Mouse (Mus musculus) CH12.LX (cell line): Measurements from ENCODE around the gene Iqgap3. TPM values are rescaled to one million over a fixed set of nuclear protein-coding genes. Genes with fewer than 3 reads are reported as not detected.

Source experiments
- DNase-seq: peaks from one replicate; pipeline ENCODE4 v3.0.0-alpha.2; 2013; ENCODE audit errors: extremely low read depth
- H3K27ac ChIP-seq: 2 replicates; pipeline ENCODE4 v1.5.1; 2012; ENCODE audit warnings: low read depth, mild to moderate bottlenecking, control low read depth, moderate library complexity; ENCODE audit not compliant: insufficient read depth
- H3K27me3 ChIP-seq: replicated peaks from 2 replicates; pipeline ENCODE3; 2012; ENCODE audit warnings: inconsistent platforms
- H3K36me3 ChIP-seq, 2 experiments: replicated peaks in 1 of 2; 2 replicates each; pipeline versions ENCODE3 to v1.6.1; 2012; ENCODE audit warnings: inconsistent platforms in 1 of 2, low read length in 1 of 2, mild to moderate bottlenecking in 1 of 2, mixed read lengths in 1 of 2, moderate library complexity in 1 of 2; ENCODE audit not compliant: control insufficient read depth in 1 of 2, insufficient read depth in 1 of 2
- H3K4me1 ChIP-seq, 2 experiments: 2 replicates each; pipeline ENCODE4 v1.6.1; 2012; ENCODE audit warnings: inconsistent platforms in 1 of 2, moderate library complexity in 1 of 2; ENCODE audit not compliant: insufficient read depth in 2 of 2, control insufficient read depth in 1 of 2
- H3K4me2 ChIP-seq: 2 replicates; pipeline ENCODE4 v1.6.1; 2012; ENCODE audit warnings: low read depth, mild to moderate bottlenecking, control low read depth; ENCODE audit not compliant: poor library complexity, insufficient read depth, severe bottlenecking
- H3K4me3 ChIP-seq, 3 experiments: fragments of 150-350 bp in 1 of 3; sonication (generic) in 1 of 3; replicated peaks in 1 of 3; 2 replicates each; pipeline versions ENCODE3 to v1.5.1; 2011 to 2012; ENCODE audit warnings: low read depth in 2 of 3, low read length in 2 of 3, mild to moderate bottlenecking in 2 of 3, moderate library complexity in 2 of 3, control low read depth in 1 of 3, improper control_type of control experiment in 1 of 3, inconsistent platforms in 1 of 3, mixed read lengths in 1 of 3; ENCODE audit not compliant: poor library complexity in 1 of 3
- H3K79me2 ChIP-seq: replicated peaks from 2 replicates; pipeline ENCODE4 v1.6.1; 2012; ENCODE audit warnings: mild to moderate bottlenecking, moderate library complexity; ENCODE audit not compliant: control insufficient read depth, poor library complexity, insufficient read depth, severe bottlenecking; ENCODE audit errors: extremely low read depth
- H3K9ac ChIP-seq: 2 replicates; pipeline ENCODE4 v1.6.1; 2012; ENCODE audit warnings: low read depth, mild to moderate bottlenecking, control low read depth, moderate library complexity; ENCODE audit not compliant: insufficient read depth
- H3K9me3 ChIP-seq: replicated peaks from 2 replicates; pipeline ENCODE3; 2012; ENCODE audit warnings: low read length, inconsistent platforms, mixed read lengths
- CHD1 ChIP-seq: IDR thresholded peaks from 2 replicates; pipeline ENCODE4 v1.6.1; 2012; ENCODE audit warnings: low read depth, low read length, improper control_type of control experiment, inconsistent platforms
- CHD2 ChIP-seq: IDR thresholded peaks from 2 replicates; pipeline ENCODE4 v1.6.1; 2011; ENCODE audit warnings: low read length, improper control_type of control experiment
- GABPA ChIP-seq: IDR thresholded peaks from 2 replicates; pipeline ENCODE4 v1.6.1; 2012; ENCODE audit warnings: low read depth, low read length, improper control_type of control experiment, inconsistent platforms; ENCODE audit not compliant: insufficient replicate concordance
- IRF4 ChIP-seq: IDR thresholded peaks from 2 replicates; pipeline ENCODE4 v1.6.1; 2014; ENCODE audit warnings: low read depth, mild to moderate bottlenecking, inconsistent platforms, low read length, improper control_type of control experiment
- JUND ChIP-seq: conservative IDR thresholded peaks from 2 replicates; pipeline ENCODE4 v1.6.1; 2011; ENCODE audit warnings: low read depth, low read length, improper control_type of control experiment
- KAT2A ChIP-seq: IDR thresholded peaks from 2 replicates; pipeline ENCODE4 v1.6.1; 2012; ENCODE audit warnings: low read length, improper control_type of control experiment, inconsistent platforms; ENCODE audit not compliant: insufficient replicate concordance
- MXI1 ChIP-seq: IDR thresholded peaks from 2 replicates; pipeline ENCODE4 v1.6.1; 2011; ENCODE audit warnings: mild to moderate bottlenecking, low read depth, low read length, improper control_type of control experiment
- POLR2AphosphoS2 ChIP-seq: IDR thresholded peaks from 2 replicates; pipeline ENCODE4 v1.6.1; 2011; ENCODE audit warnings: low read depth, low read length, improper control_type of control experiment
- RCOR1 ChIP-seq: conservative IDR thresholded peaks from 2 replicates; pipeline ENCODE4 v1.6.1; 2012; ENCODE audit warnings: low read depth, mild to moderate bottlenecking, inconsistent platforms, low read length, improper control_type of control experiment
- SIN3A ChIP-seq: IDR thresholded peaks from 2 replicates; pipeline ENCODE4 v1.6.1; 2012; ENCODE audit warnings: low read length, improper control_type of control experiment, inconsistent platforms
- TBP ChIP-seq: conservative IDR thresholded peaks from 2 replicates; pipeline ENCODE4 v1.6.1; 2011; ENCODE audit warnings: low read depth, low read length, improper control_type of control experiment
- TCF12 ChIP-seq: IDR thresholded peaks from 2 replicates; pipeline ENCODE4 v1.6.1; 2014; ENCODE audit warnings: low read depth, mild to moderate bottlenecking, inconsistent platforms, low read length, improper control_type of control experiment
- USF1 ChIP-seq: IDR thresholded peaks from 2 replicates; pipeline ENCODE4 v1.6.1; 2014; ENCODE audit warnings: low read depth, mild to moderate bottlenecking, inconsistent platforms, low read length, improper control_type of control experiment
- ZKSCAN1 ChIP-seq: IDR thresholded peaks from 2 replicates; pipeline ENCODE4 v1.6.1; 2012; ENCODE audit warnings: low read depth, inconsistent platforms, low read length, improper control_type of control experiment, borderline replicate concordance
- ZNF384 ChIP-seq: IDR thresholded peaks from 2 replicates; pipeline ENCODE4 v1.6.1; 2012; ENCODE audit warnings: low read depth, low read length, improper control_type of control experiment, inconsistent platforms
- dilution Hi-C: fragments of 300-500 bp; cut with MboI; formaldehyde crosslinking; loops from 2 replicates; pipeline ENCODE4 v1.14.3; 2020; ENCODE audit warnings: low sequenced_read_pairs; ENCODE audit not compliant: extremely low pct_unique_long_range_greater_than_20kb, extremely low pct_ligation_motif_present
- in situ Hi-C: fragments of 300-500 bp; cut with MboI; formaldehyde crosslinking; loops from 3 replicates; pipeline ENCODE4 v1.14.3; 2019; ENCODE audit warnings: low sequenced_read_pairs, low pct_ligation_motif_present, low pct_unique_long_range_greater_than_20kb, mixed read lengths
- polyA plus RNA-seq: library from polyadenylated mRNA; unstranded; fragments of >175 nt; gene quantifications from 2 replicates; pipeline ENCODE4 v1.2.1, GENCODE M21; 2012; ENCODE audit warnings: low read depth; ENCODE audit not compliant: insufficient read length
- total RNA-seq, 2 experiments: library from RNA; depleted of rRNA; stranded (reverse); fragments of 300-350 nt in 1 of 2; fragments of >200 nt in 1 of 2; gene quantifications; 2 replicates each; pipeline ENCODE4 v1.2.3; 2012 to 2014

Iqgap3 gene
- total and polyA plus RNA-seq, 3 experiments, result 13.0 to 21.9 (median 18.3) TPM

DNA sequence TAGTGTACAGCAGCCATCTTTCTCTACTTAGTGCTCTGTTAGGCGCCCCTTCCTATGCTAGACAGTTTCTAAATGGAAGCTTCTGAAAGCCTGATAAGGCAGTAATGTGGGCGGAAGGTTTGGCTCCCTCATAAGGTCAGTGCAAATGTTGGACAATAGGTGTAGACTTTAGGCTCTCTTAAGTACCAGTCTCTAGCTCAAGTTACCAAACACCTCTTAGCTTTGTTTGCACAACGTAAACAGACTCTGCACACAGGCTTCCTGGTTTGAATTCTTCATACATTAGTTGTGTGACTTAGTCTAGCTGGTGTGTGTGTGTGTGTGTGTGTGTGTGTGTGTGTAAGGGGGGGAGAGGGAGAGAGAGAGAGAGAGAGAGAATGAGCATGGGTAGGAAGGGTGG, 32.2 kb upstream of the Iqgap3 start:
- peaks cover 54% of the 10 kb centered on the region for H3K79me2 ChIP-seq
- no peak overlapping the region for H3K27ac ChIP-seq
- TF ChIP-seq TCF12 (no peak), IRF4 (no peak), USF1 (no peak), GABPA (no peak), POLR2AphosphoS2 (no peak), ZNF384 (no peak), SIN3A (no peak), JUND (no peak), RCOR1 (no peak), MXI1 (no peak), ZKSCAN1 (no peak), KAT2A (no peak), CHD1 (no peak), TBP (no peak), CHD2 (no peak)
- H3K27me3 ChIP-seq, result no peaks in the 10 kb centered on the region
- in situ Hi-C loops, result no loop called here
- no peak overlapping the region for H3K4me2 ChIP-seq
- peaks cover 3 to 10% of the 10 kb centered on the region in 2 experiments; a peak in 2 of 4 replicates for H3K4me1 ChIP-seq
- H3K9me3 ChIP-seq, result no peaks in the 10 kb centered on the region
- H3K4me3 ChIP-seq, result no peak overlapping the region
- dilution Hi-C loops, result no loop called here
- no peak for DNase-seq
- H3K36me3 ChIP-seq, result peaks cover 59 to 90% of the 10 kb centered on the region in 2 experiments
- no peak overlapping the region for H3K9ac ChIP-seq

DNA sequence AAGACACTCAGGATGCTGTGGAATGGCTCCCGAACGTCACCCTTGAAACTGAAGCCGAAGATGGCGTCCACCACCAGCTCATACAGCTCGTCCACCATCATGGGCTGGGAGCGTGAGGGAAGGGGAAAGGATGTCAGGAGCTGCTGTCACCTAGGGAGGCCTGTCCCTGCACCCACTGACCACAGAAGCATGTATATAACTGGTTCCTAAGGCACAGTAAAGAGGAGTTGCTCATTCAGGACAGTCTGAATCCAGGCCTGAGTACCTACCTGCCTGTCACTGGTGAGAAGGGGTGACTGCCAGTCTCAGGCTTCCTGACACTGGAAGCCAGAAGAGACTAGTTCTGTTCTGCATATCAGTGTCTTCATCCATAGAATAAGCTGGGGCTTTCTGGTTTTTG, 24.7 kb upstream of the Iqgap3 start:
- H3K36me3 ChIP-seq, result peaks cover 42 to 52% of the 10 kb centered on the region in 2 experiments
- peak overlapping the region in 1 of 3 experiments; percentile 7 for H3K4me3 ChIP-seq
- TF ChIP-seq SIN3A, result no peak
- TF ChIP-seq POLR2AphosphoS2, result 0 out of 2 replicates have a peak, but pooled peaks have one; percentile 1
- no peak for TF ChIP-seq USF1
- peak overlapping the region; percentile 58 for H3K4me2 ChIP-seq
- H3K27me3 ChIP-seq, result peaks cover 5% of the 10 kb centered on the region
- no peaks in the 10 kb centered on the region for H3K9me3 ChIP-seq
- dilution Hi-C loops, result no loop called here
- H3K27ac ChIP-seq, result no peak overlapping the region
- in situ Hi-C loops, result no loop called here
- no peak for DNase-seq
- H3K79me2 ChIP-seq, result no peaks in the 10 kb centered on the region
- H3K4me1 ChIP-seq, result peaks cover 4 to 20% of the 10 kb centered on the region in 2 experiments
- no peak overlapping the region; the same call in 1 of the 2 replicates for H3K9ac ChIP-seq
